Mouse (Mus musculus) thymus, postnatal 4 days (tissue): ENCODE measurements at regions not wholly inside any gene's neighbourhood (a gene's known extent, or its start where the extent isn't known, plus 50 kb on each side); places are given as distances from the start of the nearest gene placed in this dataset.

Source experiments
- DNase-seq: peaks from one replicate; pipeline ENCODE4 v3.0.0; 2021

- DNase-seq = no peak
These were observed 65.4 kb upstream of the Glrp1 start for GRCm38 (mm10) chr1:88575291-88575690.

GRCm38 (mm10) chr1:88572161-88572560 lies 62.3 kb upstream of the Glrp1 start:
- no peak for DNase-seq

- no peak for DNase-seq
These were observed 58.7 kb upstream of the Glrp1 start for GRCm38 (mm10) chr1:88568447-88569053.

- no peak for DNase-seq
These were observed 57.3 kb upstream of the Glrp1 start for GRCm38 (mm10) chr1:88567198-88567597.

- no peak for DNase-seq
These were observed 56.6 kb upstream of the Glrp1 start for GRCm38 (mm10) chr1:88566426-88566825.

- no peak for DNase-seq
These were observed 55.0 kb upstream of the Glrp1 start for GRCm38 (mm10) chr1:88564825-88565224.

GRCm38 (mm10) chr1:88562361-88562760 lies 52.5 kb upstream of the Glrp1 start:
- peak; percentile 97 for DNase-seq

- no peak for DNase-seq
These were observed 50.9 kb upstream of the Glrp1 start for GRCm38 (mm10) chr1:88560771-88561170.
